Mouse (Mus musculus) embryo, embryonic 11.5 days (tissue): ENCODE measurements around the gene Tmem160.

ENCODE experiments used
- DNase-seq: peaks from one replicate; pipeline ENCODE4 v3.0.0-alpha.2; 2012; ENCODE audit warnings: low read depth, low spot score

Tmem160 gene

DNA sequence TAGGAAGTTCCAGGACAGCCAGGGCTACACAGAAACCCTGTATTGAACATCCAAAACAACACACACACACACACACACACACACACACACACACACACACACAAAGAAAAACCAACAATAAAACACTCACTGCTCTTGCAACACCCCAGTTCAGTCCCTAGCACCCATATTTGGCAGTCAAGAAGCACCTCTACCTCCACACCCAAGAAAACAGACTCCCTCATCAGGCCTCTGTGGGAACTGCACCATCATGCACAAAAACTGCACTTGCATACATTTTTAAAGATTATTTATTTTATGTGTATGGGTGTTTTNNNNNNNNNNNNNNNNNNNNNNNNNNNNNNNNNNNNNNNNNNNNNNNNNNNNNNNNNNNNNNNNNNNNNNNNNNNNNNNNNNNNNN is 11.3 kb upstream of the Tmem160 start:
- DNase-seq, result no peak

- DNase-seq, result no peak
Observed at GRCm38 (mm10) chr7:16451656-16452055, 923 bp upstream of the Tmem160 start.

- DNase-seq, result peak; percentile 39
Observed at GRCm38 (mm10) chr7:16453118-16453711, 636 bp downstream of the Tmem160 start.

GRCm38 (mm10) chr7:16455016-16455415 is 2.4 kb downstream of the Tmem160 start:
- no peak for DNase-seq

- no peak for DNase-seq
Observed at GRCm38 (mm10) chr7:16456289-16456688, 3.7 kb downstream of the Tmem160 start.

DNA sequence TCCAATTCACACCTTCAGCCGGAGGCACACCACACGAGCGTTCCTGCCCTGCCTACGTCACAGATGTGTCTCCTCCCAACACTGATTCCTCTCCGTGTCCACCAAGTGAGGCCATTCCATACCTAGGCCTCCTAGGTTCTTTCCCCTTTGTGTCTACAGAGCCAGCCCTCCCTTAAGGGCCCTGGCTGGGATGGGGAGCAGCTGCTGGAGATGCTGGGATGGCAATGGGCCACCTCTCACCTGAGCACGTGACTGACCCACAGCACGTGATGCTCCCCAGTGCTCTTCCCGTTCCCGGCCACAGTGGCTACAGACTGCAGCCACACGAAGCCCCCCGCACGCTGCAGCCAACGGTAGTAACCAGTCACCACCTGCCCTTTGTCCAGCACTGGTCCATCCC is 8.0 kb downstream of the Tmem160 start:
- DNase-seq, result no peak

DNA sequence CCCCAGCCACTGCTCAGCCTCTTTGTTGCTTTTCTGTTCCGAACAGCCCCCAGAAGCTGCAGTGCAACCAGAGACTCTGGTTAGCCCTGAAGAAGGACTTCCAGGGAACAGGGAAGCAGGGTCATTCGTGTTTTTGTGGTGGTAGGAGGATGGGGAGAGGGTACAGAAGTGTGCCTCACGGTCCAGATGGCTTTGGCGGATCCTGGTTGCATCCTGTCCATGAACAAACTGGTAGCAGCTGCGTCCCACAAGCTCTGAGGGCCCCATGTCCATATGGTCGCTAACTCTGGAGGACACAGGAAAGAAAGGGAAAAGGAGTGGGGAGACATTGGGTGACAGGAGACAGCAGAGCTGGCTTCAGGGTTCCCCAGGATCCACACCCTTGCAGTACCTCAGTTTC is 8.6 kb downstream of the Tmem160 start:
- no peak for DNase-seq

GRCm38 (mm10) chr7:16461705-16462104 is 9.1 kb downstream of the Tmem160 start:
- no peak for DNase-seq

GRCm38 (mm10) chr7:16463214-16463613 is 10.6 kb downstream of the Tmem160 start:
- peak; percentile 72 for DNase-seq

- DNase-seq, result peak; percentile 55
Observed at GRCm38 (mm10) chr7:16465160-16465559, 12.6 kb downstream of the Tmem160 start.

GRCm38 (mm10) chr7:16465568-16465967 is 13.0 kb downstream of the Tmem160 start:
- DNase-seq, result no peak

GRCm38 (mm10) chr7:16466565-16466964 is 14.0 kb downstream of the Tmem160 start:
- no peak for DNase-seq

- DNase-seq, result no peak
Observed at GRCm38 (mm10) chr7:16468115-16468514, 15.5 kb downstream of the Tmem160 start.

GRCm38 (mm10) chr7:16471549-16471948 is 19.0 kb downstream of the Tmem160 start:
- DNase-seq, result no peak

DNA sequence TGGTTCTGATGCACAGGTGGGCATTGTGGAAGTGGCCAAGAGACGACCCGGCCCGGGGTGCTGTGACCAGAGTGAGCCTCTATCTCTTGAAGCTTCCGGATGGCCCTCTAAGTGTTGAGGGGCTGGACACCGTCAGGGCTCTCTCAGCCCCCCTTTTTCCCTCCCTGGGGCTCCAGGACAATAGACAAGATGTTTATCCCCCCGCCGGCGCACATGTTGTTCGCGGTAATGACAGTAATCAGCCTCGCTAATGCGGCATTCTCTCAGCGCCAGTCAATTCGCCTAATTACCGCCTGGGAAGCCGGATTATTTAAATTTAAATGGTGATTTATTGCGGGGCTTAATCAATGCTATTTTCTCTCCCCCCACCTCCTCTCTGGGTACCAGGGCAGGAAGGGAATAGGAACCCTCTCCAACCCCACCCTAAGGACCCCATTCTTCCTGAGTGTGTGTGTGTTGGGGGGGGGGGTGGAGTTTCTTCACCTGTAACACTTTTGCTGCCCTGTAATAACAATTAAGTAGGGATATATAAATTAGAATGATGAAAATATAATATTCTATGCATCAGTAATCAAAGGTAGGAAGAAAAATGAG is 19.6 kb downstream of the Tmem160 start:
- DNase-seq, result no peak

DNA sequence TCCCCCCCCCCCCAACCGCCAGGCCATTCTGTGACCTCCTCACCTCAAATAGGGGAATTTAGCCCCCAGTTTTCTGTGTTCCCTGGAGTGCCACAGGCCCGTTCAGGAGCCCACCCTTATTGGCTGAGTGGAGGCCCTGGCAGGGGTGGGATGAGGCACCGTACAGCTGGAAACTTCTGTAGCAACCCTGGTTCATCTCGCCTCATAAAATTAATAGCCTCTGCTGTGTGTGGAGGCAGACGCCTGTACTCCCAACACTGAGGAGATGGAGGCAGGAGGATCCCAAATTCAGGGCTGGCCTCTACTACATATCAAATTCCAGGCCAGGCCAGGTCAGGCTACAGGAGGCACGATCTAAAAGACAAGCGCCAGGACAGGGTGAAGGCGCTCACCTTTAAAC is 21.3 kb downstream of the Tmem160 start:
- DNase-seq, result no peak

- DNase-seq, result no peak
Observed at GRCm38 (mm10) chr7:16474445-16474844, 21.9 kb downstream of the Tmem160 start.

DNA sequence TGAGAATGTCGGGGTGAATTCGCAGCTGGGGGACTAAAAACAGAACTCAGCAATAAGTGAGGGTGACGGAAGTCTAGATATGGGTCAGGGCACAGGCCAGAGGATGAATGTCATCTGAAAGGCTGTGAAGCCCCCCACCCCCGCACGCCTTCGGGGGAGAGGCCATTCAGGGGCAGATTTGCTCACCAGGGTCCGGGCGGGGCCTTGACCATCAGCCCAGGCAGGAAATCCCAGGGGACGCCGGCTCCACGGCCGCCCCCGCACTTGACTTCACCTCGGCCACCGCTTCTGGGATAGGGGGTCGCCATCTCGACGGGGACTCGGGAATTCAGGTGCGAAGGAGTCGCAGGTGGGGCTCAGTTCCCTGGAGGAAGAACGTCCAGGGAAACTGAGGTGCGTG is 22.7 kb downstream of the Tmem160 start:
- no peak for DNase-seq

DNA sequence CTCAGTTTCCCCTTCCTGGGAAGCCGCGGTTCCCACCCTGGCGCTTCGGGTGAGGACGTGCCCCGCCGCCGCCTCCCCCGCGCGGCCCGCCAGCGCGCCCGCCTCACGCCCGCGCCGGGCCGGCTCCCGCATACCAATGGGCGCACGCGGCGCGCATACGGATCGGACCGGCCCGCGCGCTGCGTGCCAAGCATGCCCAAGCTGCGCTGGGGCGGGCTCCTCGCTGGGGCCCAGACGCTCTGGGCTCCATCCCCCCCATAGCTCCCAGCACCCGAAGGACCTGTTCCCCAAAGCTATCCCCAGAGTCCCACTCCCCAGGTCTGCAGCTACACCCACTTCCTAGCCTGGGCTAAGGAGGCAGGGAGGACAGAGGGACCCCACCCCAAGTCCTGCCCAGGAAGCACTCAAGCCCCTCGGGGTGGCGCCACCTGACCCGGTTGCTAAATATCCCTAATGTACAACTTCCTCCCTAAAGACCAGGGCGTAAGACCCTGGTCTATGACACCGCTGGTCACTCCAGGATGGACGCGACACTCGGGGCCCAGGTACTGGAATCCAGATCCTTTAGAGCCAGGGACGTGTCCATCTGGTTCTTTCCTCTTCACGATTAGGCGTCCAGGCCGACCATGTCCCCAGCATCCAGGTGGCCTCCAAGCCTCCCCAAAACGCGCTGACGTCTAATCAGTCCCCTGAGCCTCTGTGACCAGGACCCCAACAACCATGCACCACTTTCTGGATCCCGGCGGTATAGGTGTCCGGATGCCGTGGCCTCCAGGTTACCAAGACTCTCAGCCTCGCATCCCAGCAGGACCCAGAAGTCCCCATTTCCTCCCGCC is 23.4 kb downstream of the Tmem160 start:
- no peak for DNase-seq

- DNase-seq, result no peak
Observed at GRCm38 (mm10) chr7:16476600-16476989, 24.0 kb downstream of the Tmem160 start.

- DNase-seq, result no peak
Observed at GRCm38 (mm10) chr7:16477628-16478027, 25.0 kb downstream of the Tmem160 start, which contains the start of gene Npas1. TSS of gene Npas1 (minus strand) at chr7:16477728.

GRCm38 (mm10) chr7:16488816-16489215 is 36.2 kb downstream of the Tmem160 start:
- DNase-seq, result no peak

GRCm38 (mm10) chr7:16489948-16490347 is 37.4 kb downstream of the Tmem160 start:
- no peak for DNase-seq
